Mouse (Mus musculus) G1E (cell line): Measurements from ENCODE around the gene Ehbp1. TPM values are rescaled to one million over a fixed set of nuclear protein-coding genes. Genes with fewer than 3 reads are reported as not detected.

Experiments
- ATAC-seq: 2 replicates; pipeline ENCODE4 v1.8.0; 2016; ENCODE audit warnings: mild to moderate bottlenecking; ENCODE audit not compliant: insufficient number of reproducible peaks, poor library complexity, low FRiP score, severe bottlenecking; ENCODE audit errors: extremely low read depth
- DNase-seq: peaks from one replicate; pipeline ENCODE4 v3.0.0; 2012; ENCODE audit warnings: low spot score
- H3K27me3 ChIP-seq: 2 replicates; pipeline ENCODE4 v1.6.1; 2012; ENCODE audit warnings: mild to moderate bottlenecking, low read length, inconsistent platforms; ENCODE audit not compliant: insufficient read depth
- H3K36me3 ChIP-seq: replicated peaks from 2 replicates; pipeline ENCODE3; 2012; ENCODE audit warnings: mild to moderate bottlenecking, inconsistent platforms
- H3K4me1 ChIP-seq: 2 replicates; pipeline ENCODE4 v1.6.1; 2012; ENCODE audit warnings: low read depth, low read length, inconsistent platforms, mixed read lengths; ENCODE audit not compliant: insufficient read depth
- H3K4me3 ChIP-seq: 2 replicates; pipeline ENCODE4 v1.5.1; 2012; ENCODE audit warnings: low read depth, mild to moderate bottlenecking, inconsistent platforms, low read length, moderate library complexity, mixed read lengths
- H3K9me3 ChIP-seq: replicated peaks from 2 replicates; pipeline ENCODE4 v1.6.1; 2012; ENCODE audit warnings: inconsistent platforms
- CTCF ChIP-seq: IDR thresholded peaks from 2 replicates; pipeline ENCODE4 v1.5.1; 2012; ENCODE audit warnings: low read depth, low read length, inconsistent platforms, mixed read lengths
- GATA1 ChIP-seq: IDR thresholded peaks from 2 replicates; pipeline ENCODE4 v1.6.1; 2012; ENCODE audit warnings: borderline replicate concordance, low read length, inconsistent platforms, mixed read lengths
- GATA2 ChIP-seq: IDR thresholded peaks from 2 replicates; pipeline ENCODE4 v1.6.1; 2012; ENCODE audit warnings: low read depth, low read length, inconsistent platforms, borderline replicate concordance
- POLR2AphosphoS5 ChIP-seq: IDR thresholded peaks from 2 replicates; pipeline ENCODE4 v1.6.1; 2012; ENCODE audit warnings: low read depth, low read length, inconsistent platforms; ENCODE audit not compliant: insufficient replicate concordance
- TAL1 ChIP-seq: conservative IDR thresholded peaks from 2 replicates; pipeline ENCODE4 v1.6.1; 2012; ENCODE audit warnings: low read depth, low read length, inconsistent platforms, mixed read lengths
- polyA plus RNA-seq: library from polyadenylated mRNA; stranded (reverse); fragments of >175 nt; gene quantifications from 2 replicates; pipeline ENCODE4 v1.2.3, GENCODE M21; 2012
- total RNA-seq, 2 experiments: library from RNA; stranded (forward) in 1 of 2; stranded (reverse) in 1 of 2; fragments of 200-1000 nt in 1 of 2; fragments of >200 nt in 1 of 2; fragmentation: Nextera tagmentation in 1 of 2; gene quantifications; 2 replicates each; pipeline ENCODE4 v1.2.3; 2014 to 2017

Ehbp1 gene
- total and polyA plus RNA-seq, 3 experiments: 0.30 to 13.5 (median 3.8) TPM

DNA sequence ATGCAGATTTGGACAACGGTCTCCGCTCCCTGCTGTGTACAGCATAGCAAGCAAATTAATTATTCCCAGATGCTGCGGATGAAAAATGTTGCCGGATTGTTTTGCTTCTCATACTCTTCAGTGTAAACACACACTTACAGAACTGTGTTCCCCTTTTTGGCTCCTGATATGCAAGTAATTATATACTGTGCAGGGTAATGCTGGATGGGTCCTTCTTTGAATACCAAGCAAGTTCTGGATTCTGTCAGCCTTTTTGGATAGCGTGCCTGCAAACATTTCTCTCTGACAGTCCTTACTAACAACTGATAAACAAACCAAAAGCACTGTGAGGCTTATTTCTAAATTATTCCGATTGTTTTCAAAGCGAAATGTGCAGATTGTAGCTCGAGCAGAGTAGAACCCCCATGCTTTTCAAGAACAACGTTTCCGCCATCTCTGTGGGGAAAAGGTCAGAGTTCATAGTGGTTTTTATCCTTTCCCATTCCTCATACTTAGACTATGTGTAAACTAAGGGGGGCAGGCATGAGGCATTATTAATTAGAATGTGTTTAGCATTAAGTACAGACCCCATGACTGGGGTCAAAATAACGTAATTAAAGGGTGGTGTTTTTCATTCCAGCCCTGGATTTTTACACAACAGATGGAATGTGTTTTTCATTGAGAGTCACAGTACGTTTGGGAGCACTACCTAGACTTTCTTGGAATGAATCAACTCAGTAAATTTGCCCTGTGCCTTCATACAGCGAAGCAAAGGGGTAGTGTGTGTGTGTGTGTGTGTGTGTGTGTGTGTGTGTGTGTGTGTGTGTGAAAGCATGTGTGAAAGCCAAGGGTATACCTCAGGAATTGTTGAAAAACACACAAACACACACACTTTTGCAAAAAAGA, 5.8 kb upstream of the Ehbp1 start:
- DNase-seq (no peak), ATAC-seq (no peak)
- no peaks in the 10 kb centered on the region for H3K36me3 ChIP-seq
- no peak overlapping the region for H3K4me3 ChIP-seq
- no peak for TF ChIP-seq GATA2
- TF ChIP-seq POLR2AphosphoS5: no peak
- TF ChIP-seq GATA1: no peak
- no peak for TF ChIP-seq TAL1
- no peak for TF ChIP-seq CTCF
- H3K27me3 ChIP-seq: 0 out of 2 replicates have a peak, but pooled peaks cover 3% of the 10 kb centered on the region
- no peaks in the 10 kb centered on the region for H3K9me3 ChIP-seq
- no peaks in the 10 kb centered on the region for H3K4me1 ChIP-seq

DNA sequence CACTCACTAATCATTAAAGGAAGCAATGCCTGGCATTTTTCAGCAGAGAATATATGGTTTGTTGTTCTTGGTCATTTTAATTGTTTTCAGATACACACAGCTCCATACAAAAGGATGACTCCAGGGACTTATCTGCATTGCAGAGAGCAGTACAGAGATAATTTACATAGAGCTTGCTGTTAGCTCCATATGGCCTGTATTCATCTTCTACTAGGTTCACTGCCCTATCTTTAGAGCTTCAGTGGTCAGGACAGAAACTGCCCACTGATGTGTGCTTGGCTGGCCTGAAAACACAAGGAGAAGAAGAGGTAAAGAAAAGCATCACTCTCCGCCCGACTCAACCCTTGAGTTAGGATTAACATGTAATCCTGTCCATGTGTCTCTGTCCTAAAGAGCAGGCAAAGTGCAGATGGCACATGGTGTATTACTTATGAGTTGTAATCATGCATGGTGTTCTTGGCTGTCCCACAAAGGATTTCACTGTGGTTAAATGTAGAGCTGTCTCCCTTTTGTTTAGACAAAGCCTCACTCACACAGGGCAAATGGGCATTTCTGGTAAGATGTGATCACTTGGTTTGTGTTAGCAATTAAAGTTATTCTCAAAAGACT, 14.7 kb downstream of the Ehbp1 start:
- no peak for ATAC-seq

GRCm38 (mm10) chr11:22317824-22318411, 24.2 kb downstream of the Ehbp1 start:
- H3K27me3 ChIP-seq: peaks cover 3% of the 10 kb centered on the region; the same call in 1 of the 2 replicates
- no peak for DNase-seq
- TF ChIP-seq CTCF (no peak), GATA1 (no peak), POLR2AphosphoS5 (no peak), TAL1 (no peak), GATA2 (no peak)

More for the DNA sequence above, 14.7 kb downstream of the Ehbp1 start:
- no peak for DNase-seq
- Histone ChIP-seq H3K36me3 (no peaks in the 10 kb centered on the region), H3K4me3 (no peak overlapping the region), H3K4me1 (no peaks in the 10 kb centered on the region), H3K9me3 (no peaks in the 10 kb centered on the region), H3K27me3 (no peaks in the 10 kb centered on the region)
- no peak for TF ChIP-seq TAL1
- no peak for TF ChIP-seq GATA2
- no peak for TF ChIP-seq POLR2AphosphoS5
- no peak for TF ChIP-seq GATA1
- no peak for TF ChIP-seq CTCF

GRCm38 (mm10) chr11:22315801-22316200, 26.3 kb downstream of the Ehbp1 start:
- TF ChIP-seq POLR2AphosphoS5 (no peak), TAL1 (no peak)
- H3K9me3 ChIP-seq: no peaks in the 10 kb centered on the region
- DNase-seq (no peak), ATAC-seq (no peak)
- H3K27me3 ChIP-seq: peaks cover 3% of the 10 kb centered on the region; the same call in 1 of the 2 replicates
- no peaks in the 10 kb centered on the region for H3K36me3 ChIP-seq
- H3K4me3 ChIP-seq: no peak overlapping the region
- no peaks in the 10 kb centered on the region for H3K4me1 ChIP-seq

More at GRCm38 (mm10) chr11:22317824-22318411, 24.2 kb downstream of the Ehbp1 start:
- ATAC-seq: no peak
- Histone ChIP-seq H3K4me1 (no peaks in the 10 kb centered on the region), H3K4me3 (no peak overlapping the region), H3K36me3 (no peaks in the 10 kb centered on the region), H3K9me3 (no peaks in the 10 kb centered on the region)

GRCm38 (mm10) chr11:22301164-22301563, 40.9 kb downstream of the Ehbp1 start:
- no peak for ATAC-seq
- Histone ChIP-seq H3K4me1 (no peaks in the 10 kb centered on the region), H3K36me3 (no peaks in the 10 kb centered on the region), H3K4me3 (no peak overlapping the region), H3K9me3 (no peaks in the 10 kb centered on the region), H3K27me3 (peaks cover 6% of the 10 kb centered on the region)
- no peak for DNase-seq
- TF ChIP-seq GATA2 (no peak), TAL1 (no peak), GATA1 (no peak), POLR2AphosphoS5 (no peak), CTCF (no peak)

DNA sequence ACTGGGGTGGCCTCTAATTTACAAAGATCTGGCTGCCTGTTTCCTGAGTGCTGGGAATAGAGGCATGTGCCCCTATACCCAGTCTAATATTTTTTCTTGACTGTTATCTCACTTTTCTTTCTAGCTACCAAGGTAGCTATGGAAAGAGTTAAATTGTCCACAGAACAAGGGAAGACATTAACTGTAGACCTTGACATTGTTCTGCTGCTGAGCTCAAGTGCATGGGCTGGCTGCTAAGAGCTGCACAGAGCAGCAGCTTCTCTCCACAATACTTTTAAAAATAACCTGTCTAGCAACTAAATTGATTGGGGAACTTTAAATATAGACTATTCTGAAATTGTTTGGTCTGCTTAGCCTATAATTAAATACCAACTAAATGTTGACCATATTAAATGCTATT, 52.9 kb downstream of the Ehbp1 start:
- TF ChIP-seq POLR2AphosphoS5: no peak
- no peak for TF ChIP-seq GATA2
- no peak for TF ChIP-seq CTCF
- TF ChIP-seq GATA1: no peak
- TF ChIP-seq TAL1: no peak
- Histone ChIP-seq H3K36me3 (no peaks in the 10 kb centered on the region), H3K27me3 (peaks cover under 1% of the 10 kb centered on the region), H3K9me3 (no peaks in the 10 kb centered on the region), H3K4me3 (no peak overlapping the region), H3K4me1 (peaks cover 23% of the 10 kb centered on the region)
- DNase-seq (no peak), ATAC-seq (no peak)
